In genomic region chr8:122784756-122785155, GRCm38 (mm10) we compare ENCODE assay signal across 27 mouse cellular contexts.
"Had no signal": no experiment of that assay in that cellular context is flagged by ENCODE, and none has a peak within 500 bp of the region (broad histone marks: within the 10 kb centered on the region; RNA-seq: fewer than 3 reads in every experiment).

No protein-coding gene starts in this region.

- DNase-seq: gastrocnemius, postnatal 10 days; gastrocnemius, postnatal 25 days; heart, adult 18-20 months; heart, postnatal 14 days; heart, postnatal 4 days; kidney, adult 18-20 months; kidney, adult 8-10 months; kidney, postnatal 10 days; kidney, postnatal 25 days; kidney, postnatal 4 days; liver; liver, embryonic 13.5 days had no signal

- H3K4me2 ChIP-seq: heart, embryonic 11.5 days; heart, embryonic 13.5 days; heart, embryonic 15.5 days; hindbrain, embryonic 12.5 days; hindbrain, embryonic 14.5 days; intestine, embryonic 15.5 days; limb, embryonic 12.5 days; liver, embryonic 11.5 days; liver, embryonic 13.5 days had no signal

- ATAC-seq: hindbrain, embryonic 16.5 days; inflammation-experienced regulatory T-cells, adult 6 months; intestine, embryonic 15.5 days; intestine, postnatal 0 days had no signal

- H3K4me3 ChIP-seq: heart, embryonic 13.5 days; heart, embryonic 15.5 days; hindbrain, embryonic 10.5 days; hindbrain, embryonic 12.5 days; intestine, embryonic 15.5 days; layer of hippocampus, adult 2 months; left cerebral cortex, adult 2 months; limb, embryonic 10.5 days; limb, embryonic 12.5 days; liver, embryonic 13.5 days had no signal

- H3K27ac ChIP-seq: heart, embryonic 13.5 days; heart, embryonic 15.5 days; hindbrain, embryonic 10.5 days; hindbrain, embryonic 12.5 days; hindbrain, embryonic 14.5 days; intestine, embryonic 15.5 days; layer of hippocampus, adult 2 months; left cerebral cortex, adult 2 months; limb, embryonic 10.5 days; limb, embryonic 12.5 days; liver, embryonic 13.5 days had no signal

- H3K27me3 ChIP-seq: heart, embryonic 13.5 days; heart, embryonic 15.5 days; hindbrain, embryonic 12.5 days; intestine, embryonic 15.5 days; limb, embryonic 12.5 days; liver, embryonic 13.5 days had no signal
